ENCODE assay signal across 8 mouse cellular contexts in genomic region chr2:23155199-23155621, GRCm38 (mm10). TPM values are rescaled to one million over a fixed set of nuclear protein-coding genes. Genes with fewer than 3 reads are reported as not detected.
DNase-seq lines count a peak whose midpoint lies in the region; ATAC-seq and TF ChIP-seq lines count a peak whose summit lies in the region.

No protein-coding gene starts in this region.

- H3K9me3 ChIP-seq in megakaryocyte, embryonic 14.5 days = no peaks in the 10 kb centered on the region
- no peaks in the 10 kb centered on the region for H3K9me3 ChIP-seq in hindbrain, embryonic 15.5 days
- H3K9me3 ChIP-seq in midbrain, embryonic 14.5 days (ENCODE audit: control insufficient read depth, low read length) = no peaks in the 10 kb centered on the region

- WGBS in hindbrain, embryonic 15.5 days = 7% methylated on average over 5 of the region's 5 CpGs
- WGBS in midbrain, embryonic 14.5 days = 8% methylated on average over 5 of the region's 5 CpGs

- ATAC-seq in megakaryocyte, adult 5-6 weeks (ENCODE audit: poor library complexity, severe bottlenecking) = no peak
- ATAC-seq in hindbrain, embryonic 15.5 days (ENCODE audit: low FRiP score, low read depth) = no peak; the same call in 1 of the 2 replicates
- ATAC-seq in midbrain, embryonic 14.5 days (ENCODE audit: low FRiP score, low TSS enrichment) = 0 out of 2 replicates have a peak, but pooled peaks have one; percentile 3

- TF ChIP-seq CTCF in cortical plate, adult 2 months (IDR thresholded peaks at IDR 0.05; ENCODE audit: extremely low read depth, insufficient read depth, low read length) = no peak

- H3K9ac ChIP-seq in hindbrain, embryonic 15.5 days = peak overlapping the region; percentile 65
- peak overlapping the region; percentile 54 for H3K9ac ChIP-seq in midbrain, embryonic 14.5 days (replicated peaks; ENCODE audit: low read length)

- H3K36me3 ChIP-seq in megakaryocyte, embryonic 14.5 days (replicated peaks; ENCODE audit: low read length) = peaks cover 18% of the 10 kb centered on the region
- H3K36me3 ChIP-seq in hindbrain, embryonic 15.5 days = no peaks in the 10 kb centered on the region
- no peaks in the 10 kb centered on the region for H3K36me3 ChIP-seq in midbrain, embryonic 14.5 days (ENCODE audit: control insufficient read depth, insufficient read depth, low read length)

- H3K27me3 ChIP-seq in megakaryocyte, embryonic 14.5 days (replicated peaks) = no peaks in the 10 kb centered on the region
- no peaks in the 10 kb centered on the region for H3K27me3 ChIP-seq in hindbrain, embryonic 15.5 days
- H3K27me3 ChIP-seq in midbrain, embryonic 14.5 days (ENCODE audit: control insufficient read depth, insufficient read depth, low read length) = no peaks in the 10 kb centered on the region

- TF ChIP-seq POLR2A in cortical plate, adult 2 months (IDR thresholded peaks at IDR 0.05; ENCODE audit: extremely low read depth, insufficient read depth, low read length) = no peak

- peak overlapping the region; percentile 86 for H3K4me2 ChIP-seq in hindbrain, embryonic 15.5 days
- H3K4me2 ChIP-seq in midbrain, embryonic 14.5 days (ENCODE audit: low read length) = peak overlapping the region; percentile 84

- intact Hi-C loops in left cerebral cortex, postnatal 25 days (cut with DNase I) = no loop called here

- no peak overlapping the region for H3K27ac ChIP-seq in cortical plate, adult 2 months (ENCODE audit: insufficient read depth, low read length)
- H3K27ac ChIP-seq in hindbrain, embryonic 15.5 days (replicated peaks) = peak overlapping the region; percentile 98; the same call in 1 of the 2 replicates
- no peak overlapping the region for H3K27ac ChIP-seq in midbrain, embryonic 14.5 days (replicated peaks; ENCODE audit: low read depth, low read length)

- no peak for DNase-seq in midbrain, embryonic 14.5 days
- DNase-seq in adrenal gland, adult 8-10 months = no peak
- no peak for DNase-seq in urinary bladder, postnatal 4 days (ENCODE audit: low spot score in 2 of 2)
- no peak for DNase-seq in left cerebral cortex, postnatal 25 days (ENCODE audit: low spot score in 2 of 2)

- peak overlapping the region; percentile 99 for H3K4me3 ChIP-seq in megakaryocyte, embryonic 14.5 days (replicated peaks)
- H3K4me3 ChIP-seq in cortical plate, adult 2 months (ENCODE audit: insufficient read depth, low read length) = peak overlapping the region; percentile 60
- peak overlapping the region; percentile 79 for H3K4me3 ChIP-seq in hindbrain, embryonic 15.5 days
- peak overlapping the region; percentile 67 for H3K4me3 ChIP-seq in midbrain, embryonic 14.5 days (replicated peaks; ENCODE audit: low read depth, low read length)

- H3K4me1 ChIP-seq in megakaryocyte, embryonic 14.5 days = peaks cover 46% of the 10 kb centered on the region
- H3K4me1 ChIP-seq in cortical plate, adult 2 months (ENCODE audit: control insufficient read depth, insufficient read depth, low read length) = peaks cover 5% of the 10 kb centered on the region
- H3K4me1 ChIP-seq in hindbrain, embryonic 15.5 days (replicated peaks) = peaks cover 32% of the 10 kb centered on the region
- peaks cover 25% of the 10 kb centered on the region for H3K4me1 ChIP-seq in midbrain, embryonic 14.5 days (ENCODE audit: control insufficient read depth, insufficient read depth, low read length)

RNA-seq across cellular contexts. Expression of gene Mastl, which starts 0.6 kb away (rescaled TPM):
- polyA plus RNA-seq in megakaryocyte, embryonic 14.5 days (2012; ENCODE audit: insufficient read depth, low replicate concordance) = 0.25 TPM in 1 of 2 replicates, not detected in the other
- total RNA-seq in megakaryocyte, adult 5-6 weeks (2015) = 12.8 and 19.3 TPM in 2 replicates
- 14.8 and 17.3 TPM in 2 replicates for total RNA-seq in megakaryocyte, adult 5-6 weeks (2017)
- polyA plus RNA-seq in cortical plate, adult 2 months (2012; rRNA removed) = 0.45 and 0.48 TPM in 2 replicates
- polyA plus RNA-seq in hindbrain, embryonic 15.5 days (2015; fragmentation: Nextera tagmentation; extraction: Ambion mirVana) = 2.5 TPM in 2 replicates
- 1.9 and 3.9 TPM in 2 replicates for polyA plus RNA-seq in midbrain, embryonic 14.5 days (2014; fragmentation: Nextera tagmentation; extraction: Ambion mirVana)
- 1 to 10 TPM in 2 of 4 experiments, under 1 TPM in 2; 0.93 to 1.4 (median 1.00) TPM for total RNA-seq in adrenal gland, adult 8-10 months (2022)
- under 1 TPM; 0.69 to 0.89 TPM for total RNA-seq in left cerebral cortex, postnatal 25 days (2021)

RNA-seq across cellular contexts. Expression of gene Yme1l1, which starts 1.0 kb away (rescaled TPM):
- polyA plus RNA-seq in megakaryocyte, embryonic 14.5 days (2012; ENCODE audit: insufficient read depth, low replicate concordance) = 2.9 TPM in 1 of 2 replicates, not detected in the other
- total RNA-seq in megakaryocyte, adult 5-6 weeks (2015) = 66.5 and 77.7 TPM in 2 replicates
- total RNA-seq in megakaryocyte, adult 5-6 weeks (2017) = 75.6 and 81.4 TPM in 2 replicates
- 29.3 and 31.4 TPM in 2 replicates for polyA plus RNA-seq in cortical plate, adult 2 months (2012; rRNA removed)
- polyA plus RNA-seq in hindbrain, embryonic 15.5 days (2015; fragmentation: Nextera tagmentation; extraction: Ambion mirVana) = 53.1 and 55.7 TPM in 2 replicates
- 71.3 and 79.9 TPM in 2 replicates for polyA plus RNA-seq in midbrain, embryonic 14.5 days (2014; fragmentation: Nextera tagmentation; extraction: Ambion mirVana)
- 100 to 1,000 TPM; 121 to 125 (median 122) TPM for total RNA-seq in adrenal gland, adult 8-10 months (2022)
- total RNA-seq in left cerebral cortex, postnatal 25 days (2021) = 10 to 100 TPM; 90.2 to 91.7 TPM

RNA-seq across cellular contexts. Expression of gene 4931423N10Rik, which starts 52.1 kb away (rescaled TPM):
- not detected in 2 replicates for polyA plus RNA-seq in megakaryocyte, embryonic 14.5 days (2012; ENCODE audit: insufficient read depth, low replicate concordance)
- total RNA-seq in megakaryocyte, adult 5-6 weeks (2015) = not detected in 2 replicates
- not detected in 2 replicates for total RNA-seq in megakaryocyte, adult 5-6 weeks (2017)
- polyA plus RNA-seq in cortical plate, adult 2 months (2012; rRNA removed) = 0.21 and 0.25 TPM in 2 replicates
- 0.08 TPM in 1 of 2 replicates, not detected in the other for polyA plus RNA-seq in hindbrain, embryonic 15.5 days (2015; fragmentation: Nextera tagmentation; extraction: Ambion mirVana)
- polyA plus RNA-seq in midbrain, embryonic 14.5 days (2014; fragmentation: Nextera tagmentation; extraction: Ambion mirVana) = not detected in 2 replicates
- under 1 TPM in 2 of 4 experiments, not detected in 2; 0.35 to 0.68 TPM for total RNA-seq in adrenal gland, adult 8-10 months (2022)
- total RNA-seq in left cerebral cortex, postnatal 25 days (2021) = under 1 TPM; 0.23 to 0.25 TPM
